Mouse (Mus musculus): ENCODE measurements around the gene Med12. TPM values are rescaled to one million over a fixed set of nuclear protein-coding genes. Genes with fewer than 3 reads are reported as not detected.
"Not testable (repeated sequence)": the region's sequence is repeated elsewhere in the genome, so short reads cannot be mapped to it uniquely, and the experiment has no call there.

The Med12 gene
- polyA plus RNA-seq, 1 experiment from 2014 or later, result 26.9 TPM

DNA sequence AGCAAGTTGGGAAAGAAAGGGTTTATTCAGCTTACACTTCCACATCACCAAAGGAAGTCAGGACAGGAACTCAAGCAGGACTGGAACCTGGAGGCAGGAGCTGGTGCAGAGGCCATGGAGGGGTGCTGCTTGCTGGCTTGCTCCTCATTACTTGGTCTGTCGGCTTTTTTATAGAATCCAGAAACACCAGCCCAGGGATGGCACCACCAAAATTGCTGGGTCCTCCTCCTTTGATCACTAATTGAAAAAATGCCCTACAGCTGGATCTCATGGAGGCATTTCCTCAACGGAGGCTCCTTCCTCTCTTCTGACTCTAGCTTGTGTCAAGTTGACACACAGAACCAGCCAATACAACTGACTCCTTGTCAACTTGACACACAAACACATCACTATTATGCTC lies 69.0 kb downstream of the Med12 start:
- ATAC-seq (ENCODE audit: low FRiP score, low read depth); H3K9ac ChIP-seq; H3K36me3 ChIP-seq; H3K4me1 ChIP-seq (replicated peaks); H3K27ac ChIP-seq (replicated peaks); H3K9me3 ChIP-seq; H3K27me3 ChIP-seq; H3K4me3 ChIP-seq; H3K4me2 ChIP-seq: not testable (repeated sequence)
- WGBS, result 65% methylated on average over 2 of the region's 2 CpGs

DNA sequence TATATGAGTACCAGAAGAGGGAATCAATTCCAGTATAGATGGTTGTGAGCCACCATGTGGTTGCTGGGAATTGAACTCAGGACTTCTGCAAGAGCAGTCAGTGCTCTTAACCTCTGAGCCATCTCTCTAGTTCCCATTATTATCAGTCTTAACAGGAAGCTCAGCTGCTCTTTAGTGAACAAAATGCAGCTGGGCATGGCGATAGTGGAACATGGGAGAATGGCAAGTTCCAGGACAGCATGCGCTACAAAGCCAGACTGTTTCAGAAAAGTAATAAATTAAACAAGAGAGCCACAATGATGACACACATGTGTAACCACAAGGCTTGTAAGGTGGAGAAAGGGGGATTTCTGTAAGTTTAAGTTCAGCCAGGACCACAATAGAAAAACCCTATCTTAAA lies 71.6 kb downstream of the Med12 start:
- no peak for ATAC-seq (ENCODE audit: low FRiP score, low read depth)
- H3K4me1 ChIP-seq (replicated peaks), result no peaks in the 10 kb centered on the region
- WGBS, result 94% methylated on average over 2 of the region's 2 CpGs
- H3K4me2 ChIP-seq, result no peak overlapping the region
- no peaks in the 10 kb centered on the region for H3K36me3 ChIP-seq
- H3K9me3 ChIP-seq, result no peaks in the 10 kb centered on the region
- H3K27ac ChIP-seq (replicated peaks), result no peak overlapping the region
- no peaks in the 10 kb centered on the region for H3K27me3 ChIP-seq
- H3K4me3 ChIP-seq, result no peak overlapping the region
- no peak overlapping the region for H3K9ac ChIP-seq

GRCm38 (mm10) chrX:101346475-101346874 lies 72.6 kb downstream of the Med12 start:
- no peak overlapping the region for H3K9ac ChIP-seq
- no peaks in the 10 kb centered on the region for H3K36me3 ChIP-seq
- H3K9me3 ChIP-seq, result no peaks in the 10 kb centered on the region
- ATAC-seq (ENCODE audit: low FRiP score, low read depth), result no peak
- no peak overlapping the region for H3K4me3 ChIP-seq
- H3K27ac ChIP-seq (replicated peaks), result no peak overlapping the region
- no peaks in the 10 kb centered on the region for H3K27me3 ChIP-seq
- H3K4me1 ChIP-seq (replicated peaks), result no peaks in the 10 kb centered on the region
- H3K4me2 ChIP-seq, result no peak overlapping the region
- WGBS, result 53% methylated on average over 4 of the region's 4 CpGs

Other genes starting within 250 kb of the Med12 start
- 0.05 TPM in 1 of 2 replicates, not detected in the other for gene Tex11, start 214.4 kb upstream of the Med12 start, polyA plus RNA-seq (2015; fragmentation: Nextera tagmentation; extraction: Ambion mirVana)
- gene Slc7a3, start 188.0 kb upstream of the Med12 start, polyA plus RNA-seq (2015; fragmentation: Nextera tagmentation; extraction: Ambion mirVana), result 6.6 and 7.1 TPM in 2 replicates
- 45.6 and 47.6 TPM in 2 replicates for gene Snx12, start 51.5 kb upstream of the Med12 start, polyA plus RNA-seq (2015; fragmentation: Nextera tagmentation; extraction: Ambion mirVana)
- gene Foxo4, start 19.5 kb upstream of the Med12 start, polyA plus RNA-seq (2015; fragmentation: Nextera tagmentation; extraction: Ambion mirVana), result 0.85 and 1.0 TPM in 2 replicates
- 0.21 TPM in 1 of 2 replicates, not detected in the other for gene Gm614, start 10.0 kb upstream of the Med12 start, polyA plus RNA-seq (2015; fragmentation: Nextera tagmentation; extraction: Ambion mirVana)
- 6.4 TPM in 2 replicates for gene Il2rg, start 5.8 kb upstream of the Med12 start, polyA plus RNA-seq (2015; fragmentation: Nextera tagmentation; extraction: Ambion mirVana)
- not detected in 2 replicates for gene Gm20489, start 5.0 kb upstream of the Med12 start, polyA plus RNA-seq (2015; fragmentation: Nextera tagmentation; extraction: Ambion mirVana)
- gene Nlgn3, start 25.1 kb downstream of the Med12 start, polyA plus RNA-seq (2015; fragmentation: Nextera tagmentation; extraction: Ambion mirVana), result 73.2 and 87.8 TPM in 2 replicates
- gene Gjb1, start 102.3 kb downstream of the Med12 start, polyA plus RNA-seq (2015; fragmentation: Nextera tagmentation; extraction: Ambion mirVana), result 1.7 and 1.9 TPM in 2 replicates
- 83.4 and 85.6 TPM in 2 replicates for gene Zmym3, start 146.8 kb downstream of the Med12 start, polyA plus RNA-seq (2015; fragmentation: Nextera tagmentation; extraction: Ambion mirVana)
- 298 and 299 TPM in 2 replicates for gene Nono, start 155.3 kb downstream of the Med12 start, polyA plus RNA-seq (2015; fragmentation: Nextera tagmentation; extraction: Ambion mirVana)
- gene Itgb1bp2, start 175.1 kb downstream of the Med12 start, polyA plus RNA-seq (2015; fragmentation: Nextera tagmentation; extraction: Ambion mirVana), result 1.1 and 2.0 TPM in 2 replicates